Mouse (Mus musculus) heart, embryonic 14.5 days (tissue): ENCODE data around the gene Slc20a1. TPM values are rescaled to one million over a fixed set of nuclear protein-coding genes. Genes with fewer than 3 reads are reported as not detected.

Experiments
- ATAC-seq: fragments of 200-750 bp; cut with Nextera tagmentation; 2 replicates; pipeline ENCODE4 v1.8.0; 2017; ENCODE audit warnings: low read depth, moderate TSS enrichment; ENCODE audit not compliant: insufficient number of reproducible peaks, insufficient read depth, low FRiP score
- H3K27ac ChIP-seq, 2 experiments: fragments of 200-500 bp in 1 of 2; fragments of 300-500 bp in 1 of 2; sonication (generic) in 1 of 2; replicated peaks in 1 of 2; 2 replicates each; pipeline ENCODE4 v1.5.1; 2012 to 2014; ENCODE audit warnings: low read depth in 2 of 2, low read length in 2 of 2, control low read depth in 1 of 2, mild to moderate bottlenecking in 1 of 2, mixed read lengths in 1 of 2; ENCODE audit not compliant: control insufficient read depth in 1 of 2, insufficient read depth in 1 of 2
- H3K27me3 ChIP-seq: fragments of 300-500 bp; sonication (generic); 2 replicates; pipeline ENCODE4 v1.6.1; 2014; ENCODE audit warnings: mild to moderate bottlenecking, low read length, control low read depth; ENCODE audit not compliant: control insufficient read depth, insufficient read depth
- H3K36me3 ChIP-seq: fragments of 300-500 bp; sonication (generic); 2 replicates; pipeline ENCODE4 v1.6.1; 2014; ENCODE audit warnings: mild to moderate bottlenecking, control low read depth, low read length, mixed read lengths; ENCODE audit not compliant: control insufficient read depth, insufficient read depth
- H3K4me1 ChIP-seq, 2 experiments: fragments of 200-500 bp in 1 of 2; fragments of 300-500 bp in 1 of 2; sonication (generic) in 1 of 2; 2 replicates each; pipeline ENCODE4 v1.6.1; 2012 to 2014; ENCODE audit warnings: low read length in 2 of 2, control low read depth in 1 of 2, mixed read lengths in 1 of 2; ENCODE audit not compliant: control insufficient read depth in 2 of 2, insufficient read depth in 2 of 2
- H3K4me2 ChIP-seq: fragments of 300-500 bp; sonication (generic); 2 replicates; pipeline ENCODE4 v1.6.1; 2014; ENCODE audit warnings: mild to moderate bottlenecking, low read length
- H3K4me3 ChIP-seq, 2 experiments: fragments of 200-500 bp in 1 of 2; fragments of 300-500 bp in 1 of 2; sonication (generic) in 1 of 2; 2 replicates each; pipeline ENCODE4 v1.5.1; 2012 to 2014; ENCODE audit warnings: low read length in 2 of 2, mild to moderate bottlenecking in 2 of 2, control low read depth in 1 of 2, low read depth in 1 of 2, moderate library complexity in 1 of 2; ENCODE audit not compliant: control insufficient read depth in 1 of 2, insufficient read depth in 1 of 2
- H3K9ac ChIP-seq: fragments of 300-500 bp; sonication (generic); 2 replicates; pipeline ENCODE4 v1.6.1; 2014; ENCODE audit warnings: mild to moderate bottlenecking, low read length
- H3K9me3 ChIP-seq: fragments of 300-500 bp; sonication (generic); 2 replicates; pipeline ENCODE4 v1.6.1; 2016; ENCODE audit warnings: low read length, control low read depth; ENCODE audit not compliant: control insufficient read depth
- whole genome bisulfite sequencing: fragments of 180-500 bp; shearing (Covaris S2); extraction: QIAGEN DNeasy Blood & Tissue Kit; methylation state at CpG from one replicate; pipeline ENCODE4 v1.1.7; 2014; 5-methylcytosine and 5-hydroxymethylcytosine counted together
- polyA plus RNA-seq: library from polyadenylated mRNA; unstranded; fragments of >200 nt; fragmentation: Nextera tagmentation; extraction: Ambion mirVana; gene quantifications from 2 replicates; pipeline ENCODE4 v1.2.1, GENCODE M21; 2014

The Slc20a1 gene
- polyA plus RNA-seq, 1 experiment from 2014 or later = 21.6 TPM

- 72% methylated on average over 9 of the region's 9 CpGs for WGBS
Observed at GRCm38 (mm10) chr2:129221097-129221632, 22.6 kb downstream of the Slc20a1 start.

GRCm38 (mm10) chr2:129224178-129224577 is 25.6 kb downstream of the Slc20a1 start:
- Histone ChIP-seq H3K4me2 (no peak overlapping the region), H3K4me1 (no peaks in the 10 kb centered on the region), H3K36me3 (no peaks in the 10 kb centered on the region), H3K27ac (no peak overlapping the region), H3K9me3 (no peaks in the 10 kb centered on the region), H3K27me3 (no peaks in the 10 kb centered on the region), H3K9ac (no peak overlapping the region), H3K4me3 (no peak overlapping the region)
- WGBS = 73% methylated on average over 4 of the region's 4 CpGs
- no peak for ATAC-seq

More at GRCm38 (mm10) chr2:129221097-129221632, 22.6 kb downstream of the Slc20a1 start:
- H3K27ac ChIP-seq = no peak overlapping the region
- H3K9ac ChIP-seq = no peak overlapping the region
- no peaks in the 10 kb centered on the region for H3K27me3 ChIP-seq
- no peaks in the 10 kb centered on the region for H3K36me3 ChIP-seq
- no peak overlapping the region for H3K4me3 ChIP-seq
- no peaks in the 10 kb centered on the region for H3K9me3 ChIP-seq
- H3K4me1 ChIP-seq = peaks cover 2 to 5% of the 10 kb centered on the region in 2 experiments; a peak in 1 of 4 replicates
- ATAC-seq = no peak
- H3K4me2 ChIP-seq = no peak overlapping the region

DNA sequence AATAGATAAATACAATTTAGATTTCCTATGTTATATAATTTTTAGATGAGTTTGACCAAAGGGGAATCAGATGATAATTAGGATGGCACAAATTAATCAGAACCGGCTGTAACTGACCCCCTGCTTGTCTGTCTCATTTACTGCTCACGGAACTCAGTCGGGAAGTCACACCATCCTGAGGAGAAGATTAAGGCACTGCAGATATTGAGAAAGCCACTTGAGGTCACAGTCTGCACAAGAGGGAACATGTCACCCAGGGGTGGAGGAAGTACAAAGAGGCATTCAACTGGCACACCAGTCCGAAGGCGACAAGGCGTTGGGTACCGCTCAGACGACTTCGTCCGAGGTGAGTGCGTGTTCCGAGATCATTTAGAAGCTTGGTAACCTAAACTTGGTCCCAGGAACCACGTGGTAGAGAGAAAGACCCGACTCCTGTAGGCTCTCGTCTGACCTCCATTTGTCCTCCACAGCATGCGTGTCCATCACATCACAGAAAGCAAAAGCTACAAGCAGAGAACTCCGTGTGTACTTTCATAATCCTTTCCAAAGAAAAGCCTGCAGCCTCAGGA is 26.8 kb downstream of the Slc20a1 start:
- Histone ChIP-seq H3K27ac (no peak overlapping the region), H3K4me1 (no peaks in the 10 kb centered on the region), H3K4me3 (no peak overlapping the region), H3K27me3 (no peaks in the 10 kb centered on the region), H3K9me3 (no peaks in the 10 kb centered on the region), H3K9ac (no peak overlapping the region), H3K4me2 (no peak overlapping the region), H3K36me3 (no peaks in the 10 kb centered on the region)
- WGBS = 76% methylated on average over 17 of the region's 17 CpGs
- no peak for ATAC-seq

DNA sequence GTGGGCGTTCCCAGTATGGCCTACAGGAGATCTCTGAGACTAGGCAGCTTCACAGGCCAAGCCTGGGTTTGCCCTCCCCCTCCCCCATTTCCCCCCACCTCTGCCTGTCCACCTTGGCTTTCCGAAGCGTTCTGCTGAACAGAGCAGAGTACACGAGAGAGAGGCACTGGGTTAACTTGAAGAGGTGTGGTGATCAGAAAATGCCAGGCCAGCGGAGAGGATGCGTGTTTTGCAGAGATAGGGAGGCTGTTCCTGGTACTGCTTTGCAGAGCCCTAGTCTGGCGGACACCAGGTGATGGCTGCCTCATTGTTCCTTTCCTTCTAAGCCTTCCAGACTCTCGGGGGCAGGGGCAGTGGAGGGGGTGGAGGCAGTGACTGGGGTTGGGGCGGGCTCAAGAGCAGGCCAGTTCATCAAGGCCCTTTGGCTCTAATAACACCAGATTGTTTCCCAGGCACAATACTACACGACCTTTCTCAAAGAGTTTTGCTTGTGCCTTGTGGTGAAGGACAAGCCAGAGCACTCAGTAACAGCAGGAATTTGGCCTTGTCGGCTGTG is 27.8 kb downstream of the Slc20a1 start:
- Histone ChIP-seq H3K9ac (no peak overlapping the region), H3K4me1 (no peaks in the 10 kb centered on the region), H3K27me3 (no peaks in the 10 kb centered on the region), H3K27ac (no peak overlapping the region; a peak in 1 of 4 replicates), H3K4me3 (no peak overlapping the region), H3K9me3 (no peaks in the 10 kb centered on the region), H3K36me3 (no peaks in the 10 kb centered on the region), H3K4me2 (no peak overlapping the region)
- 0 out of 2 replicates have a peak, but pooled peaks have one; percentile 26 for ATAC-seq
- WGBS = 43% methylated on average over 11 of the region's 11 CpGs

DNA sequence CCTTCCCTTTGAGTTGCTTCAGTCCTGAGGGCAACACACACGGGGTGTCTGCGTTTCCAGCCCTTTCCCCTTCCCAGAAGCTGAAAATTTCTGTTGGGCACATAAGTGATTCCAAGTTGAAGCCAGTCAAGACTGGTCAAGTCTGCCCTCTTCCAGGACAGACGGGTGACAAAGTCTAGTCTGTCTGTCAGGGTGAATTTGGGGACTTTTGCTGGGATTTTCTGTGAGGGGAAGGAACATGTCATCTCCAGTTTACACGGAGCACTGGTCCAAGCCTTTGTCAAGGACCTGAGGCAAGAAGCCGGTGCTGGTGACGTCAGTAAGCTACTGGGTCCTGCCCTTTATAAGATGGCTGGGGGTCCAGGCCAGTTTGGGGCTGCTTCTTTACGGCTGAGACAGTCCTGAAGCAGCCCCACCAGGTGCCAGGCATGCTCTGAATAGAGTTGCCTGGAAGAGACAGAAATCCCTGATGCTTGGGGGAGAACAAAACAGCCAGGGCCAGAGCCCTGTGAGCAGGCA is 28.5 kb downstream of the Slc20a1 start:
- Histone ChIP-seq H3K36me3 (no peaks in the 10 kb centered on the region), H3K9ac (no peak overlapping the region), H3K9me3 (no peaks in the 10 kb centered on the region), H3K4me1 (no peaks in the 10 kb centered on the region), H3K27ac (no peak overlapping the region), H3K27me3 (no peaks in the 10 kb centered on the region), H3K4me2 (no peak overlapping the region), H3K4me3 (no peak overlapping the region)
- 82% methylated on average over 7 of the region's 7 CpGs for WGBS
- no peak for ATAC-seq

- Histone ChIP-seq H3K4me1 (no peaks in the 10 kb centered on the region), H3K27ac (no peak overlapping the region), H3K9me3 (no peaks in the 10 kb centered on the region), H3K27me3 (no peaks in the 10 kb centered on the region), H3K4me3 (no peak overlapping the region), H3K4me2 (no peak overlapping the region), H3K36me3 (no peaks in the 10 kb centered on the region), H3K9ac (no peak overlapping the region)
- WGBS = 69% methylated on average over 6 of the region's 7 CpGs
- no peak for ATAC-seq
Observed at GRCm38 (mm10) chr2:129227709-129228108, 29.1 kb downstream of the Slc20a1 start.

DNA sequence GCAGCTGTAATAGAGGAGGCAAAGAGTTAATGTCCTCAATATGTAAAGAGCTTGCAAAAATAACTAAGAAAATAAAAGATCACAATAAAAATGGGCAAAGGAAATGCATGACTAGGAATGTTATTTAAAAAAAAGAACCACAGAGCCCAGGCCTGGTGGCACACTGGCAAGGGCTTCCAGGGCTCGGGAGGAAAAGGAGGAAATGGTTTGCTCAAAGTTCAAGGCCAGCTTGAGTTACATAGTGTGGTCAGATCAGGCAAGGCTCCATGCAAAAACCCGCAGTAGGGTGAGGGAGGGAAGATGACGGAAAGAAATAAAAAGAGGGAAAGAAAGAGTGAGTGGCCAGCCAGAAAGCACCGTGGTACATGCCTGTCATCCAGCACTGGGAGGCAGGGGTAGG is 30.0 kb downstream of the Slc20a1 start:
- WGBS = 82% methylated on average over 4 of the region's 4 CpGs
- Histone ChIP-seq H3K27me3 (no peaks in the 10 kb centered on the region), H3K27ac (no peak overlapping the region), H3K36me3 (no peaks in the 10 kb centered on the region), H3K4me3 (no peak overlapping the region), H3K9me3 (no peaks in the 10 kb centered on the region), H3K4me1 (no peaks in the 10 kb centered on the region), H3K4me2 (no peak overlapping the region), H3K9ac (no peak overlapping the region)
- ATAC-seq = no peak
